Mouse (Mus musculus) CH12.LX (cell line): ENCODE measurements at regions not wholly inside any gene's neighbourhood (a gene's known extent, or its start where the extent isn't known, plus 50 kb on each side); places are given as distances from the start of the nearest gene placed in this dataset.

ENCODE experiments used
- DNase-seq: peaks from one replicate; pipeline ENCODE4 v3.0.0-alpha.2; 2013; ENCODE audit errors: extremely low read depth
- H3K27ac ChIP-seq: 2 replicates; pipeline ENCODE4 v1.5.1; 2012; ENCODE audit warnings: low read depth, mild to moderate bottlenecking, control low read depth, moderate library complexity; ENCODE audit not compliant: insufficient read depth
- H3K27me3 ChIP-seq: replicated peaks from 2 replicates; pipeline ENCODE3; 2012; ENCODE audit warnings: inconsistent platforms
- H3K36me3 ChIP-seq, 2 experiments: replicated peaks in 1 of 2; 2 replicates each; pipeline versions ENCODE3 to v1.6.1; 2012; ENCODE audit warnings: inconsistent platforms in 1 of 2, low read length in 1 of 2, mild to moderate bottlenecking in 1 of 2, mixed read lengths in 1 of 2, moderate library complexity in 1 of 2; ENCODE audit not compliant: control insufficient read depth in 1 of 2, insufficient read depth in 1 of 2
- H3K4me1 ChIP-seq, 2 experiments: 2 replicates each; pipeline ENCODE4 v1.6.1; 2012; ENCODE audit warnings: inconsistent platforms in 1 of 2, moderate library complexity in 1 of 2; ENCODE audit not compliant: insufficient read depth in 2 of 2, control insufficient read depth in 1 of 2
- H3K4me2 ChIP-seq: 2 replicates; pipeline ENCODE4 v1.6.1; 2012; ENCODE audit warnings: low read depth, mild to moderate bottlenecking, control low read depth; ENCODE audit not compliant: poor library complexity, insufficient read depth, severe bottlenecking
- H3K4me3 ChIP-seq, 3 experiments: fragments of 150-350 bp in 1 of 3; sonication (generic) in 1 of 3; replicated peaks in 1 of 3; 2 replicates each; pipeline versions ENCODE3 to v1.5.1; 2011 to 2012; ENCODE audit warnings: low read depth in 2 of 3, low read length in 2 of 3, mild to moderate bottlenecking in 2 of 3, moderate library complexity in 2 of 3, control low read depth in 1 of 3, improper control_type of control experiment in 1 of 3, inconsistent platforms in 1 of 3, mixed read lengths in 1 of 3; ENCODE audit not compliant: poor library complexity in 1 of 3
- H3K79me2 ChIP-seq: replicated peaks from 2 replicates; pipeline ENCODE4 v1.6.1; 2012; ENCODE audit warnings: mild to moderate bottlenecking, moderate library complexity; ENCODE audit not compliant: control insufficient read depth, poor library complexity, insufficient read depth, severe bottlenecking; ENCODE audit errors: extremely low read depth
- H3K9ac ChIP-seq: 2 replicates; pipeline ENCODE4 v1.6.1; 2012; ENCODE audit warnings: low read depth, mild to moderate bottlenecking, control low read depth, moderate library complexity; ENCODE audit not compliant: insufficient read depth
- H3K9me3 ChIP-seq: replicated peaks from 2 replicates; pipeline ENCODE3; 2012; ENCODE audit warnings: low read length, inconsistent platforms, mixed read lengths
- BHLHE40 ChIP-seq: IDR thresholded peaks from 2 replicates; pipeline ENCODE4 v1.6.1; 2011; ENCODE audit warnings: mild to moderate bottlenecking, low read depth, low read length, improper control_type of control experiment
- CHD1 ChIP-seq: IDR thresholded peaks from 2 replicates; pipeline ENCODE4 v1.6.1; 2012; ENCODE audit warnings: low read depth, low read length, improper control_type of control experiment, inconsistent platforms
- CHD2 ChIP-seq: IDR thresholded peaks from 2 replicates; pipeline ENCODE4 v1.6.1; 2011; ENCODE audit warnings: low read length, improper control_type of control experiment
- E2F4 ChIP-seq: IDR thresholded peaks from 2 replicates; pipeline ENCODE4 v1.6.1; 2011; ENCODE audit warnings: low read depth, low read length, improper control_type of control experiment; ENCODE audit not compliant: insufficient replicate concordance
- EP300 ChIP-seq: IDR thresholded peaks from 2 replicates; pipeline ENCODE4 v1.6.1; 2011; ENCODE audit warnings: low read length, improper control_type of control experiment
- GABPA ChIP-seq: IDR thresholded peaks from 2 replicates; pipeline ENCODE4 v1.6.1; 2012; ENCODE audit warnings: low read depth, low read length, improper control_type of control experiment, inconsistent platforms; ENCODE audit not compliant: insufficient replicate concordance
- HCFC1 ChIP-seq: IDR thresholded peaks from 2 replicates; pipeline ENCODE4 v1.6.1; 2012; ENCODE audit warnings: low read depth, mild to moderate bottlenecking, inconsistent platforms, low read length, improper control_type of control experiment
- JUN ChIP-seq: IDR thresholded peaks from 2 replicates; pipeline ENCODE4 v1.6.1; 2011; ENCODE audit warnings: low read depth, mild to moderate bottlenecking, low read length, improper control_type of control experiment, moderate library complexity; ENCODE audit not compliant: insufficient read depth
- JUND ChIP-seq: conservative IDR thresholded peaks from 2 replicates; pipeline ENCODE4 v1.6.1; 2011; ENCODE audit warnings: low read depth, low read length, improper control_type of control experiment
- MAX ChIP-seq: IDR thresholded peaks from 2 replicates; pipeline ENCODE4 v1.6.1; 2011; ENCODE audit warnings: low read length, improper control_type of control experiment
- MAZ ChIP-seq: IDR thresholded peaks from 2 replicates; pipeline ENCODE4 v1.6.1; 2012; ENCODE audit warnings: low read depth, mild to moderate bottlenecking, inconsistent platforms, low read length, improper control_type of control experiment, moderate library complexity
- MEF2A ChIP-seq: IDR thresholded peaks from 2 replicates; pipeline ENCODE4 v1.6.1; 2014; ENCODE audit warnings: low read depth, mild to moderate bottlenecking, inconsistent platforms, low read length, improper control_type of control experiment, borderline replicate concordance
- MXI1 ChIP-seq: IDR thresholded peaks from 2 replicates; pipeline ENCODE4 v1.6.1; 2011; ENCODE audit warnings: mild to moderate bottlenecking, low read depth, low read length, improper control_type of control experiment
- MYC ChIP-seq: IDR thresholded peaks from 2 replicates; pipeline ENCODE4 v1.6.1; 2011; ENCODE audit warnings: low read depth, mild to moderate bottlenecking, improper control_type of control experiment, low read length
- POLR2A ChIP-seq: IDR thresholded peaks from 2 replicates; pipeline ENCODE4 v1.6.1; 2011; ENCODE audit warnings: low read depth, mild to moderate bottlenecking, improper control_type of control experiment, low read length
- RAD21 ChIP-seq: IDR thresholded peaks from 2 replicates; pipeline ENCODE4 v1.6.1; 2011; ENCODE audit warnings: low read depth, mild to moderate bottlenecking, low read length, improper control_type of control experiment, moderate library complexity
- UBTF ChIP-seq: IDR thresholded peaks from 2 replicates; pipeline ENCODE4 v1.6.1; 2012; ENCODE audit warnings: low read depth, mild to moderate bottlenecking, inconsistent platforms, low read length, improper control_type of control experiment, moderate library complexity
- USF2 ChIP-seq: conservative IDR thresholded peaks from 2 replicates; pipeline ENCODE4 v1.6.1; 2011; ENCODE audit warnings: low read depth, low read length, improper control_type of control experiment
- ZC3H11A ChIP-seq: IDR thresholded peaks from 2 replicates; pipeline ENCODE4 v1.6.1; 2012; ENCODE audit warnings: low read depth, mild to moderate bottlenecking, inconsistent platforms, low read length, improper control_type of control experiment
- ZKSCAN1 ChIP-seq: IDR thresholded peaks from 2 replicates; pipeline ENCODE4 v1.6.1; 2012; ENCODE audit warnings: low read depth, inconsistent platforms, low read length, improper control_type of control experiment, borderline replicate concordance
- ZMIZ1 ChIP-seq: IDR thresholded peaks from 2 replicates; pipeline ENCODE4 v1.6.1; 2012; ENCODE audit warnings: low read depth, mild to moderate bottlenecking, inconsistent platforms, low read length, improper control_type of control experiment
- dilution Hi-C: fragments of 300-500 bp; cut with MboI; formaldehyde crosslinking; loops from 2 replicates; pipeline ENCODE4 v1.14.3; 2020; ENCODE audit warnings: low sequenced_read_pairs; ENCODE audit not compliant: extremely low pct_unique_long_range_greater_than_20kb, extremely low pct_ligation_motif_present
- in situ Hi-C: fragments of 300-500 bp; cut with MboI; formaldehyde crosslinking; loops from 3 replicates; pipeline ENCODE4 v1.14.3; 2019; ENCODE audit warnings: low sequenced_read_pairs, low pct_ligation_motif_present, low pct_unique_long_range_greater_than_20kb, mixed read lengths

DNA sequence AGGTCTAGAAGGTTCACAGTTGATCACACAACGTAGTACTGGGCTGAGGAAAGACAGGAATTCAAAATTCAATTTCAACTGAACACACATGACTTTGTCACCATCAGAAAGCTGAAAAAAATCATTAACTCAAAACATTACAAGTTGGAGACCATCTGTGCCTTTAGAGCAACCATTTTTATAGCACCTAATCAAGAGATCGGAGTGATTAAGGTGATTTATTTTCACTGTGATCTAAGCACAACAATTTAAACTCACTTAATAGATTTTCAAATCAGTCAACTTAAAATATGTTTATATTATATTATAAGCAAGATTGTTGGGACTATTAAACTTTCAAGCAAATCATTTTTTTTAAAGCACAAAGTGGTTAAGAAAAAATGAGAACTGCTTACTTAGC, 165.7 kb downstream of the Tgfb2 start:
- H3K36me3 ChIP-seq, result no peaks in the 10 kb centered on the region
- no peaks in the 10 kb centered on the region for H3K4me1 ChIP-seq
- no peak overlapping the region for H3K9ac ChIP-seq
- TF ChIP-seq USF2 (no peak), EP300 (no peak), CHD2 (no peak), ZC3H11A (no peak), BHLHE40 (no peak), GABPA (no peak), MAX (no peak), JUND (no peak), CHD1 (no peak), ZKSCAN1 (no peak), MXI1 (no peak)
- TF ChIP-seq, all 38 proteins: peak for 0
- Histone ChIP-seq H3K79me2 (no peaks in the 10 kb centered on the region), H3K4me3 (no peak overlapping the region), H3K4me2 (no peak overlapping the region), H3K9me3 (peaks cover 63% of the 10 kb centered on the region), H3K27ac (no peak overlapping the region), H3K27me3 (no peaks in the 10 kb centered on the region)
- dilution Hi-C loops (no loop called here), in situ Hi-C loops (no loop called here)
- DNase-seq, result no peak

DNA sequence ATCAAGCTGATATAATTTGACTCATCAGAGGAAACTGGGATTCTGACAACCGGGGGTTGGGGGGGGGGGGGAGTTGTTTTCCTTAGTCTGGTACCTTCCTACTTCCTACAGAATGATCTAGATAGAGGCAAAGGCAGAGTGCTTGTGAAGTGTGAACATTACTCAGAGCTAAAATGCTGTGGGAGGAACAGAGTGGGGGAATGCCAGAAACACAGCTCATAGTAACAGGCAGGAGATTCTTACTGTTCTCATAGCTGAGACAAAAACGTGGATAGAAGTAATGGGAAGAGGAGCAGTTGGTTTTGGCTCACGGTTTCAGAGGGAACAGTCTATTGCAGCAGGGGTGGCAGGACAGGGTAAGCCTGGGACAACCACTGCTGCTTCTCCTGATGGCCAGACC, 167.6 kb downstream of the Tgfb2 start:
- H3K9ac ChIP-seq, result no peak overlapping the region
- no peaks in the 10 kb centered on the region for H3K27me3 ChIP-seq
- in situ Hi-C loops (no loop called here), dilution Hi-C loops (no loop called here)
- DNase-seq, result no peak
- no peak for TF ChIP-seq JUND
- TF ChIP-seq HCFC1, result no peak
- TF ChIP-seq ZMIZ1, result no peak
- TF ChIP-seq RAD21, result no peak
- TF ChIP-seq CHD1, result no peak
- no peak overlapping the region for H3K27ac ChIP-seq
- no peak overlapping the region for H3K4me3 ChIP-seq
- no peaks in the 10 kb centered on the region for H3K36me3 ChIP-seq
- H3K79me2 ChIP-seq, result no peaks in the 10 kb centered on the region
- H3K4me1 ChIP-seq, result no peaks in the 10 kb centered on the region
- peaks cover 62% of the 10 kb centered on the region for H3K9me3 ChIP-seq
- no peak overlapping the region for H3K4me2 ChIP-seq

GRCm38 (mm10) chr1:186515976-186516375, 189.8 kb downstream of the Tgfb2 start:
- dilution Hi-C loops, result no loop called here
- no peaks in the 10 kb centered on the region for H3K4me1 ChIP-seq
- no peaks in the 10 kb centered on the region for H3K36me3 ChIP-seq
- H3K27me3 ChIP-seq, result no peaks in the 10 kb centered on the region
- no peak overlapping the region for H3K4me2 ChIP-seq
- H3K4me3 ChIP-seq, result no peak overlapping the region
- TF ChIP-seq CHD1, result no peak
- no peak for TF ChIP-seq POLR2A
- TF ChIP-seq JUN, result no peak
- no peak for TF ChIP-seq E2F4
- no peak for TF ChIP-seq CHD2
- TF ChIP-seq UBTF, result no peak
- no peak for TF ChIP-seq MAZ
- no peak for TF ChIP-seq MYC
- TF ChIP-seq MEF2A, result no peak
- no peak for DNase-seq
- H3K9ac ChIP-seq, result no peak overlapping the region
- in situ Hi-C loops, result no loop called here
- no peak overlapping the region for H3K27ac ChIP-seq
- H3K9me3 ChIP-seq, result peaks cover 54% of the 10 kb centered on the region
- H3K79me2 ChIP-seq, result no peaks in the 10 kb centered on the region
